7 mouse cellular contexts compared by ENCODE assay signal in genomic region chr5:142701651-142702510, GRCm38 (mm10). TPM values are rescaled to one million over a fixed set of nuclear protein-coding genes. Genes with fewer than 3 reads are reported as not detected.
DNase-seq lines count a peak whose midpoint lies in the region; ATAC-seq lines count a peak whose summit lies in the region.

No protein-coding gene starts in this region.

- H3K36me3 ChIP-seq in forebrain, embryonic 16.5 days (ENCODE audit: control insufficient read depth, insufficient read depth): peaks cover 9% of the 10 kb centered on the region
- H3K36me3 ChIP-seq in limb, embryonic 11.5 days (ENCODE audit: control insufficient read depth, insufficient read depth, low read length): no peaks in the 10 kb centered on the region
- peaks cover 2% of the 10 kb centered on the region; the same call in 1 of the 2 replicates for H3K36me3 ChIP-seq in midbrain, embryonic 16.5 days (ENCODE audit: control insufficient read depth, insufficient read depth, low read length)

- peak overlapping the region; percentile 99 for H3K9ac ChIP-seq in forebrain, embryonic 16.5 days (replicated peaks; ENCODE audit: low read depth, low read length)
- peak overlapping the region; percentile 74 for H3K9ac ChIP-seq in limb, embryonic 11.5 days (ENCODE audit: low read length)
- peak overlapping the region; percentile 91 for H3K9ac ChIP-seq in midbrain, embryonic 16.5 days (ENCODE audit: low read depth, low read length)

- H3K9me3 ChIP-seq in forebrain, embryonic 16.5 days (ENCODE audit: control insufficient read depth, low read length): no peaks in the 10 kb centered on the region
- H3K9me3 ChIP-seq in limb, embryonic 11.5 days (ENCODE audit: control insufficient read depth, low read length): no peaks in the 10 kb centered on the region
- no peaks in the 10 kb centered on the region for H3K9me3 ChIP-seq in midbrain, embryonic 16.5 days (replicated peaks; ENCODE audit: control insufficient read depth, low read length, poor library complexity, severe bottlenecking)

- H3K27me3 ChIP-seq in forebrain, embryonic 16.5 days (replicated peaks; ENCODE audit: control insufficient read depth, insufficient read depth, low read length): 0 out of 2 replicates have a peak, but pooled peaks cover 2% of the 10 kb centered on the region
- H3K27me3 ChIP-seq in limb, embryonic 11.5 days (ENCODE audit: control insufficient read depth, insufficient read depth, low read length): peaks cover 4% of the 10 kb centered on the region; the same call in 1 of the 2 replicates
- H3K27me3 ChIP-seq in midbrain, embryonic 16.5 days (ENCODE audit: control insufficient read depth, insufficient read depth, low read depth, low read length): no peaks in the 10 kb centered on the region

- under 1% methylated on average over 54 of the region's 72 CpGs for WGBS in forebrain, embryonic 16.5 days
- 1% methylated on average over 54 of the region's 72 CpGs for WGBS in limb, embryonic 11.5 days
- 2% methylated on average over 41 of the region's 72 CpGs for WGBS in midbrain, embryonic 16.5 days

- H3K4me1 ChIP-seq in forebrain, embryonic 16.5 days (replicated peaks; ENCODE audit: control insufficient read depth, insufficient read depth, low read length): peaks cover 25% of the 10 kb centered on the region
- no peaks in the 10 kb centered on the region for H3K4me1 ChIP-seq in limb, embryonic 11.5 days (ENCODE audit: control insufficient read depth, insufficient read depth, low read length)
- H3K4me1 ChIP-seq in midbrain, embryonic 16.5 days (ENCODE audit: control insufficient read depth, insufficient read depth, low read length): peaks cover 23% of the 10 kb centered on the region

- H3K27ac ChIP-seq in forebrain, embryonic 16.5 days (ENCODE audit: low read length): no peak overlapping the region; the same call in 1 of the 2 replicates
- no peak overlapping the region for H3K27ac ChIP-seq in limb, embryonic 11.5 days (replicated peaks; ENCODE audit: low read depth, low read length)
- H3K27ac ChIP-seq in midbrain, embryonic 16.5 days (ENCODE audit: low read length): peak overlapping the region; percentile 34; the same call in 1 of the 2 replicates

- peak overlapping the region; percentile 91 for H3K4me3 ChIP-seq in forebrain, embryonic 16.5 days (replicated peaks; ENCODE audit: low read length)
- peak overlapping the region; percentile 70 for H3K4me3 ChIP-seq in limb, embryonic 11.5 days (ENCODE audit: low read depth, low read length)
- peak overlapping the region; percentile 67 for H3K4me3 ChIP-seq in midbrain, embryonic 16.5 days (ENCODE audit: low read depth, low read length)

- H3K4me2 ChIP-seq in forebrain, embryonic 16.5 days (ENCODE audit: low read length): peak overlapping the region; percentile 88
- peak overlapping the region; percentile 92 for H3K4me2 ChIP-seq in limb, embryonic 11.5 days (ENCODE audit: low read depth, severe bottlenecking)
- peak overlapping the region; percentile 86 for H3K4me2 ChIP-seq in midbrain, embryonic 16.5 days (ENCODE audit: low read length)

- peak; percentile 68 to 72 for DNase-seq in B cell, adult 2 months
- peak; percentile 65 for DNase-seq in CD4-positive, CD25-positive, alpha-beta regulatory T cell, adult 2 months (ENCODE audit: low read depth, low spot score)
- peak; percentile 67 for DNase-seq in cerebellum, adult 8-10 months
- peak; percentile 88 for DNase-seq in limb, embryonic 11.5 days (ENCODE audit: low spot score)
- peak; percentile 61 for DNase-seq in yolk sac, embryonic 10.5 days (ENCODE audit: low spot score)

- ATAC-seq in forebrain, embryonic 16.5 days: peak; percentile 82
- ATAC-seq in limb, embryonic 11.5 days (ENCODE audit: insufficient number of reproducible peaks, low FRiP score, low TSS enrichment, low read depth): peak; percentile 77
- peak; percentile 91 for ATAC-seq in midbrain, embryonic 16.5 days

RNA-seq across cellular contexts. Expression of gene Slc29a4, which starts 9.6 kb away (rescaled TPM):
- polyA plus RNA-seq in forebrain, embryonic 16.5 days (2015; fragmentation: Nextera tagmentation; extraction: Ambion mirVana): 93.7 and 99.2 TPM in 2 replicates
- polyA plus RNA-seq in limb, embryonic 11.5 days (2014; fragmentation: Nextera tagmentation; extraction: Ambion mirVana): 12.9 and 13.0 TPM in 2 replicates
- 83.1 and 84.7 TPM in 2 replicates for polyA plus RNA-seq in midbrain, embryonic 16.5 days (2015; fragmentation: Nextera tagmentation; extraction: Ambion mirVana)
